Mouse (Mus musculus) ES-CJ7 (cell line): ENCODE measurements around the gene Serpina5.
"Not testable (repeated sequence)": the region's sequence is repeated elsewhere in the genome, so short reads cannot be mapped to it uniquely, and the experiment has no call there.

ENCODE experiments used
- DNase-seq: peaks from one replicate; pipeline ENCODE4 v3.0.0; 2011; ENCODE audit warnings: low read depth, low spot score

The Serpina5 gene

GRCm38 (mm10) chr12:104100768-104101167, at the start of gene Serpina5:
Gene Serpina5, plus strand, starts transcription at chr12:104101113.
- no peak for DNase-seq

- no peak for DNase-seq
Observed at GRCm38 (mm10) chr12:104053995-104054394, 46.9 kb upstream of the Serpina5 start.

GRCm38 (mm10) chr12:104055755-104056154, 45.2 kb upstream of the Serpina5 start:
- no peak for DNase-seq

- DNase-seq, result no peak
Observed at GRCm38 (mm10) chr12:104057050-104057449, 43.9 kb upstream of the Serpina5 start.

GRCm38 (mm10) chr12:104057531-104057930, 43.4 kb upstream of the Serpina5 start:
- no peak for DNase-seq

- DNase-seq, result no peak
Observed at GRCm38 (mm10) chr12:104060126-104060525, 40.8 kb upstream of the Serpina5 start.

- no peak for DNase-seq
Observed at GRCm38 (mm10) chr12:104061862-104062261, 39.1 kb upstream of the Serpina5 start.

GRCm38 (mm10) chr12:104064532-104064931, 36.4 kb upstream of the Serpina5 start:
- peak; percentile 25 for DNase-seq

GRCm38 (mm10) chr12:104064996-104065395, 35.9 kb upstream of the Serpina5 start:
- no peak for DNase-seq

- DNase-seq, result peak; percentile 70
Observed at GRCm38 (mm10) chr12:104066241-104066640, 34.7 kb upstream of the Serpina5 start.

GRCm38 (mm10) chr12:104067549-104067948, 33.4 kb upstream of the Serpina5 start:
- peak; percentile 23 for DNase-seq

- peak; percentile 79 for DNase-seq
Observed at GRCm38 (mm10) chr12:104069620-104070019, 31.3 kb upstream of the Serpina5 start.

- DNase-seq, result no peak
Observed at GRCm38 (mm10) chr12:104071708-104072107, 29.2 kb upstream of the Serpina5 start.

- no peak for DNase-seq
Observed at GRCm38 (mm10) chr12:104072286-104072685, 28.6 kb upstream of the Serpina5 start.

- DNase-seq, result no peak
Observed at GRCm38 (mm10) chr12:104090119-104090518, 10.8 kb upstream of the Serpina5 start.

GRCm38 (mm10) chr12:104091303-104091702, 9.6 kb upstream of the Serpina5 start:
- no peak for DNase-seq

- DNase-seq, result no peak
Observed at GRCm38 (mm10) chr12:104105847-104106246, 4.9 kb downstream of the Serpina5 start.

- no peak for DNase-seq
Observed at GRCm38 (mm10) chr12:104106919-104107318, 6.0 kb downstream of the Serpina5 start.

GRCm38 (mm10) chr12:104108507-104108906, 7.6 kb downstream of the Serpina5 start:
- no peak for DNase-seq

- not testable (repeated sequence) for DNase-seq
Observed at GRCm38 (mm10) chr12:104112333-104112732, 11.4 kb downstream of the Serpina5 start, which contains the start of gene Serpina3a. Gene Serpina3a, plus strand, starts transcription at chr12:104112724.

GRCm38 (mm10) chr12:104114921-104115579, 14.1 kb downstream of the Serpina5 start:
- no peak for DNase-seq

GRCm38 (mm10) chr12:104123097-104123496, 22.2 kb downstream of the Serpina5 start:
- DNase-seq, result no peak

GRCm38 (mm10) chr12:104123996-104124395, 23.1 kb downstream of the Serpina5 start:
- no peak for DNase-seq
